Mouse (Mus musculus): ENCODE results near the gene Ndufab1.

DNA sequence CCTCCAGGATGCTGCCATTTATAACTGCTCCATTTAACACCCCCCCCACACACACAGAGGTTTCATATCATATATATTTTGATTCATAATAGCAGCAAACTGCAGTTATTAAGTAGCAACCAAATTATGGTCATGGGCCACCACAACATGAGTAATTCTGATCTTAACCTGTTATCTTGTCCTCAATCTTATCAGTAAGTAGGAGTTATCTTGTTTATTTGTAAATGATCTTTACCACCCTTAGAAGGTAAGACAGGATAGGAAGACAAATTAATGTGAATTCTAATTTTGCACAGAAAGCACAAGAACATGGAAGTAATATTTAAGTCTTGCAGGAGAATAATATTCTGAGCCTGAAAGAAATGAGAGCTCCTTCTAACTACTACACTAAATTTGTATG lies 30.1 kb upstream of the Ndufab1 start:
- no peak for TF ChIP-seq CTCF (IDR thresholded peaks at IDR 0.05 in 2 of 3, conservative IDR thresholded peaks at IDR 0.05 in 1 of 3; ENCODE audit: control insufficient read depth in 1 of 3, insufficient read depth in 1 of 3, low read depth in 2 of 3, low read length in 3 of 3, poor library complexity in 1 of 3, severe bottlenecking in 1 of 3)
- no peak for TF ChIP-seq ELF1 (IDR thresholded peaks at IDR 0.05; ENCODE audit: low read depth, low read length)
- no peak for TF ChIP-seq JUND (IDR thresholded peaks at IDR 0.05; ENCODE audit: low read depth, low read length)
